Mouse (Mus musculus) left cerebral cortex, adult 2 months (tissue): ENCODE data around the gene Tpi1. TPM values are rescaled to one million over a fixed set of nuclear protein-coding genes. Genes with fewer than 3 reads are reported as not detected.
"Not testable (repeated sequence)": the region's sequence is repeated elsewhere in the genome, so short reads cannot be mapped to it uniquely, and the experiment has no call there.

Experiments
- DNase-seq, 2 experiments: peaks; one replicate each; pipeline ENCODE4 v3.0.0; 2021 to 2022; ENCODE audit warnings: low spot score in 2 of 2, mixed read lengths in 1 of 2; ENCODE audit errors: extremely low spot score in 1 of 2
- H3K27ac ChIP-seq: fragments of 200-600 bp; 2 replicates; pipeline ENCODE4 v1.8.1; 2022
- H3K4me3 ChIP-seq: fragments of 200-600 bp; 2 replicates; pipeline ENCODE4 v1.8.1; 2022
- CTCF ChIP-seq: fragments of 200-600 bp; IDR thresholded peaks from 2 replicates; pipeline ENCODE4 v1.8.1; 2022; ENCODE audit warnings: antibody characterized with exemption, mild to moderate bottlenecking, moderate library complexity
- intact Hi-C: fragments of 180-260 bp; cut with DNase I; formaldehyde crosslinking; loops from one replicate; pipeline ENCODE4 v1.15.1; 2025
- total RNA-seq, 2 experiments: library from RNA; stranded (reverse); gene quantifications; 2 replicates each; pipeline ENCODE4 v1.2.3; 2021

Gene Tpi1
- total RNA-seq, 2 experiments from 2014 or later: 734 to 769 TPM

DNA sequence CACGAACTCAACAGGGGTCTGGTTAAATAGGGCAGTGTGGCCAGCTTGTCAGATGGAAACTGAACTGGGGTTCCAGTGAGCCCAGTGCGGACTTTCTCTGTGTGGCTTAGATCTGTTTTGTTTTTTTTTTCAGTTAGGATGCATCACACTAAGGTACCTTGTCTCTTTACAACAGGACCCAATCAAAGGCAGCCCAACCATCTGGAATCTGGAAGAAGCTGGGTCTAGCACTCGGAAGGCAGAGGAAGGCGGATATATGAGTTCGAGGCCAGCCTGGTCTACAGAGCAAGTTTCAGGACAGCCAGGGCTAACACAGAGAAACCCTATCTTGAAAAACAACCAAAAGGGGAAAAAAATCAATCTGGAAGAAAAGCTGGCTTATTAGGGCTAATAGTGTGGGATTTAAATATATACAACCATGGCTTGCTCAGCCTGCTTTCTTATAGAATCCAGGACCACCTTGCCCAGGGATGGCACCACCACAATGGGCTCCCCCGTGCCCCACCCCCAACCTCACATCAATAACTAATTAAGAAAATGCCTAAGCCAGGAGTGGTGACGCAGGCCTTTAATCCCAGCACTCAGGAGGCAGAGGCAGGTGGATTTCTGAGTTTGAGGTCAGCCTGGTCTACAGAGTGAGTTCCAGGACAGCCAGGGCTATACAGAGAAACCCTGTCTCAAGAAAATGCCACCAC lies 7.5 kb downstream of the Tpi1 start:
- DNase-seq: no peak
- peak overlapping the region; percentile 50 for H3K4me3 ChIP-seq
- TF ChIP-seq CTCF: no peak
- intact Hi-C loops: no loop called here
- peak overlapping the region; percentile 98 for H3K27ac ChIP-seq

DNA sequence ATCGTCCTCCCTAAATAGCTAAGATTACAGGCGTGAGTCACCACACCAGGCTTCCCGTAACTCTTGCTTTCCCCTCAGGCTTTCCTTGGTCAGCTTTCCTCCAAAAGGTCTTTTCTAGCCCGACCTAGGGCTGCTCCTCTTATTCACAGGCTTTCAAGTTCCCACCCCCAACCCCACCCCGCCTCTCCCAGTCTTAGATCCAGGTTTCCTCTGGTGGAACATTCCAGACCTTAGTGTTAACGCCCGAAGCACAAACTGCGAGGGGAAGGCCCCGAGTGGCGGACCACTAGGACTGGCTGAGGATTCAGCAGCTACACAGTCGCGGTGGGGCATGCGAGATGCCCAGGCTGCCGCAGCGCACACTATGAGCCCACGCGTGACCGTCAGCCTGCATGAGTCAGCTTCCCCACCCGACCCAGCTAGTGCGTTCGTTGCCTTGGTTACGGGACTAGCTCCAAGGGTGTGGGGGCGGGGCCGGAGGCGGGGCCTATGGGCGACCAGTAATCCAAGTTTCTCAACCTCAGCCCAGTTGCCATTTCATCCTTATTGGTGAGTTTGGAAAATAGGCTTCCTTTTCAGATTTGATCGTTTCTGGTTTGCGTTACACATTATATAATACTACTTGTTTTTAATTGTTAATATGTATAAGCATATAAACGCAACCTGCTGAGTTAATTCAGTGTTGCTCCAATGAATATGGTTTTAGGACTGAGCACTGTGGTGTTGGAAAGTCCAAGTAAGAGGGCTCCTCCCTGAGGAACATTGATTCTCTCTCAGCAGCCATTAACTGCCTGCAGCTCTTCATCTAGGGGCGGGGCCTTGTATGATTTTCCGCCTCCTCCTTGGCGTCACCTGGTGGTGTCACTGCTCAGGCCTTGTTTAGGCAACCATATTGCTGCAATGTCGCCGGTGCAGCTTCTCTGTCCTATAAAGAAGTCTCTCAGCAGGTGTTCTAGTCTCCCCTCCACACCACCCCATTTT lies 8.5 kb downstream of the Tpi1 start:
- peak overlapping the region; percentile 50 for H3K4me3 ChIP-seq
- intact Hi-C loops: loop anchor here (1.0 to 2.0 kb wide), 2 partner anchors 15 to 36 kb away; partner anchors contain the start of gene Eno2
- DNase-seq: peak; percentile 95 to 97
- peak overlapping the region; percentile 98 for H3K27ac ChIP-seq
- peak; percentile 19 for TF ChIP-seq CTCF

DNA sequence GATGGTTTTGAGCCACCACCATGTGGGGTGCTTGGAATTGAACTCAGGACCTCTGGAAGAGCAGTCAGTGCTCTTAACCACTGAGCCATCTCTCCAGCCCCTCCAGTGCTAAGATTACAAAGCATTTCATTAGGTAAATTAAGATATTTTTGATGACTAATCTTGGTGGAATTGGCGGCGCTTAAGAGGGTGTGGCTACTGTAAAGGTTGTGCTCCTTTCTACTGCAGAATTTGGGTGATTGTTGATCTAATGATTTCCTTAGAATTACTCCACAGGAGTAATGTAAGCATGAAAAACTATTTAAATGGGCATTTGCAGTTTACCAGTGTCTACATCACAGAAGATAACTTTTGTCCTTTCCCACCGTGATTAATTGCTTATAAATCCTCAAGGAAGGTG lies 9.8 kb downstream of the Tpi1 start:
- no peak for DNase-seq
- TF ChIP-seq CTCF: no peak
- Histone ChIP-seq H3K27ac (no peak overlapping the region), H3K4me3 (no peak overlapping the region)
- intact Hi-C loops: loop anchor here (1.0 to 2.0 kb wide), 2 partner anchors 8 to 14 kb away; no protein-coding TSS in a partner anchor

DNA sequence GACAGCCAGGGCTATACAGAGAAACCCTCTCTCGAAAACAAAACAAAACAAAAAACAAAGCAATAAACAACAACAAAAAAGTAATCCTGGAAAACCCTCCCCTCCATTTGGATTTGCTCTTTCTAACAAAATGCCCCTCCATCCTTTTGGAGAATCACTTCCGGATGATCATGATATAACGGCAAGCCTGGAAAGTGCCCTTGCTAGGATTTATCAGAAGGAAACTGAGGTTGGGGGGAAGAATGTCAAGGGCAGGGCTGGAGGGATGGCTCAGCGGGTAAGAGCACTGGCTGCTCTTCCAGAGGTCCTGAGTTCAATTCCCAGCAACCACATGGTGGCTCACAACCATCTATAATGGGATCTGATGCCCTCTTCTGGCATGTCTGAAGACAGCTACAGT lies 10.4 kb downstream of the Tpi1 start:
- not testable (repeated sequence) for DNase-seq, H3K4me3 ChIP-seq, H3K27ac ChIP-seq
- intact Hi-C loops: loop anchor here (1.0 to 2.0 kb wide), 2 partner anchors 7 to 13 kb away; no protein-coding TSS in a partner anchor

DNA sequence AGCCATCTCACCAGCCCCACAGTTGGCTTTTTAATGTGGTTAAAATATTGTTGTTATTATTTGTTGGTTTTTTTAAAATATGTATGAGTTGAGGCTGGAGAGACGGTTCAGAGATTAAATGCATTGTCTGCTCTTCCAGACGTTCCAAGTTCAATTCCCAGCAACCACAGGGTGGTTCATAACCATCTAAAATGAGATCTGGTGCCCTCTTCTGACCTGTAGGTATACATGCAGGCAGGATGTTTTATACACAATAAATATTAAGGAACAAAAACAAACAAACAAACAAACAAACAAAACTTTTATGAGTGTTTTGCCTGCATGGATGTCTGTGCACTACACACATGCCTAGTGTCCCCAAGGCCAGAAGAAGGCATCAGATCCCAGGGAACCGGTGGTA lies 11.0 kb downstream of the Tpi1 start:
- intact Hi-C loops: no loop called here
- no peak overlapping the region for H3K27ac ChIP-seq
- no peak overlapping the region for H3K4me3 ChIP-seq
- no peak for DNase-seq
- no peak; the same call in 1 of the 2 replicates for TF ChIP-seq CTCF

DNA sequence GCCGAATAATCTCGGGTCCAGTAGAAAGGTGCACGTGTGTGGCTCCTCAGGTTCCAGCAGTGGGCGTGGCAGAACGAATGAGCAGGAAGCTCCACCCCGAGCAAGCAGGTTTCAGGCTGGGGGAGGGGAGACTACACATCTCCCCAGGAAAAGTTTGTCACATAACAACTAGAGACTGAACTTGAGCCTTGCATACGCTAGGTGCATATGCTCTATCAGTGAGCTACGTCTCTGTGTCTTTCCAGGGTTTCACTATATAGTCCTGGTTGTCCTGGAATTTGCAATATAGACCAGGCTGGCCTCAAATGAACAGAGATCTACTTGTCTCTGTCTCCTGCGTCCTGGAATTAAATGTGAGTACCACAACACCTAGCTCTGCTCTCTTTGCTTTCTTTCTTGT lies 11.7 kb downstream of the Tpi1 start:
- DNase-seq, H3K27ac ChIP-seq, H3K4me3 ChIP-seq, intact Hi-C loops: not testable (repeated sequence)

DNA sequence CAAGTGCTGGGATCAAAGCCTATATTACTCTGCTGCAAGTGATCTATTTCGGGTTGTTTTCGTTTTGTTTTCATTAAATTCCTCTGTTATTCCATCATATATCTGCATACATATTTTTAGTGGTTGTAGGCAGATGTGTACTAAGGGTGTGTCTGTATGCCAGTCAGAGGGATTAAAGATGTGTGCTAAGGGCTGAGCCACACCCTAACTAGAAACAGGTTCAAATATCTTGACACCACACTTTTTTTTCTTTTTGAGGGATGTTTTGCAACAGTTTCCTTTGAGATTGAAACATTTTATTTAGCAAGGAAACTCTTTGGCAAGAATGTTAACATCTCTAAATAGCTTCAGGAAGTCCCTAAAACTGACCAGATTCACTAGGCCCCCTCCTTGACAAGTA lies 17.9 kb downstream of the Tpi1 start:
- no peak for TF ChIP-seq CTCF
- H3K4me3 ChIP-seq: no peak overlapping the region
- no peak for DNase-seq
- intact Hi-C loops: loop anchor here (1.0 kb wide), 1 partner anchor 8 kb away; no protein-coding TSS in a partner anchor
- H3K27ac ChIP-seq: no peak overlapping the region

DNA sequence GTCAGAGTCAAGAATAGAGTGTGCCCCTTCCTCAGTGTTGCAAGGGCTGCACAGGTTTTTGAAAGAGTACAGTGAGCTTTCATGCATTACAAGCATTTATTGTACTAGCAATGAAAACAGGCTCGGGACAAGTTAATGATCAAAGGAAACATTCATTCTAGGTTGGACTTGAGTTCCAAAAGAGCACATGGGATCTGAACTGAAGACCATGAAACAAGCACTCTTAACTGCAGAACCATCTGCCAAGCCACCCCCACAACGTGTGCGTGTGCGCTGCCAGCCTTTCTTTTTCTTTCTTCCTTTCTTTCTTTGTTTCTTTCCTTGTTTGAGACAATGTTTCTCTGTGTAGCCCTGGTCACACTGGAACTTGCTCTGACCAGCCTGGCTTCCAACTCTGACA lies 18.3 kb downstream of the Tpi1 start:
- no peak overlapping the region for H3K27ac ChIP-seq
- H3K4me3 ChIP-seq: no peak overlapping the region
- intact Hi-C loops: loop anchor here (1.0 kb wide), 1 partner anchor 9 kb away; no protein-coding TSS in a partner anchor
- no peak for DNase-seq
- no peak for TF ChIP-seq CTCF

DNA sequence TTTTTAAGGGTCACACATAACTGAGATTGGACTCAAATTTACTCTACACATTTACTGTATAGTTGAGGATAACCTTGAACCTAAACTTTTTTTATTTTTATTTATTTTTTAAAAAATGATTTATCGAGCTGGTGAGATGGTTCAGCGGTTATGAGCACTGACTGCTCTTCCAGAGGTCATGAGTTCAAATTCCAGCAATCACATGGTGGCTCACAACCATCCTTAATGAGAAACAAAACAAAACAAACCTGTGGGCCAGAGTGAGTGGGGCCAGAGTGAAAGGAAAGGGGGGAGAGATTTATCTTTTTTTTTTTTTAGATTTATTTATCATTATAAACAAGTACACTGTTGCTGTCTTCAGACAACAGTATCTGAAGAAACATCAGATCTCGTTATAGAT lies 22.2 kb downstream of the Tpi1 start:
- no peak overlapping the region for H3K27ac ChIP-seq
- no peak for DNase-seq
- no peak for TF ChIP-seq CTCF
- no peak overlapping the region for H3K4me3 ChIP-seq
- intact Hi-C loops: loop anchor here (2.0 kb wide), 1 partner anchor 13 kb away; no protein-coding TSS in a partner anchor

DNA sequence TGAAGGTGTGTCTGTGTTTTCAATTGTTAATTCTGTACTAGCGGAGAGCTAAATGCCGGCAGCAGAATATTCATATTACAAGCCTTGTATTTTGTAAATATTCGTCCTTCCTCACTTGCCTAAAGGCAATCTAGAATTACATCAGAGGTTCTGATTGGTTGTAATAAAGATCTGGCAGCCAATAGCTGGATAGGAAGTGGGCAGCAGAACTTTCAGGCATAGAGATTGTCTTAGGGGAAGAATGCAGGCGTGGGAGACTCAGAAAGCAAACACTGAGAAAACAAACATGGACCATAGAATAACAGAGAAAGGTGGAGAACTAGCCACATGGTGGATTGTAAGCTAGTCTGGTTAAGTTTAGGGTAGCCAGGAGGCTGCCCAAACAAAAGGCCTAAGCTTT lies 24.0 kb downstream of the Tpi1 start:
- DNase-seq: no peak
- TF ChIP-seq CTCF: no peak
- Histone ChIP-seq H3K27ac (no peak overlapping the region), H3K4me3 (no peak overlapping the region)
- intact Hi-C loops: loop anchor here (2.0 kb wide), 1 partner anchor 15 kb away; no protein-coding TSS in a partner anchor

DNA sequence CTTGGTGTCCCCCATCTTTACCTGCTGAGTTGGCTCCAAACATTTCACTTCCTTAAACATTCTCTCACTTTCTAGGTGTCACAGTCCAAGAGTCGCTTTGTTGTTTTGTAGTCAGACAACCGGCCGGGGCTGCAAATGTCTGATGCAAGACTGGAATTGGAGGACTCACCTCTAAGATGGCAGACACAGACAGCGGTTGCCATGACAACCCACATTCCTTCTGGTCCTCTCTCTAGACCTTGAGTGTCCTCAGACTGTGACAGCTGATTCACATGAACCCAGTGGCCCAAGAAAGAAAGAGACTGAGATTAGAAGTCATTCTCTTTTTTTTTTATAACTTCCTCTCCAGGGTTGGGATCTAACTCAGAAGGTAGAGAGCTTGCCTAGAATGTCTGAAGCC lies 24.6 kb downstream of the Tpi1 start:
- DNase-seq: no peak
- intact Hi-C loops: no loop called here
- TF ChIP-seq CTCF: no peak
- Histone ChIP-seq H3K4me3 (no peak overlapping the region), H3K27ac (no peak overlapping the region)

DNA sequence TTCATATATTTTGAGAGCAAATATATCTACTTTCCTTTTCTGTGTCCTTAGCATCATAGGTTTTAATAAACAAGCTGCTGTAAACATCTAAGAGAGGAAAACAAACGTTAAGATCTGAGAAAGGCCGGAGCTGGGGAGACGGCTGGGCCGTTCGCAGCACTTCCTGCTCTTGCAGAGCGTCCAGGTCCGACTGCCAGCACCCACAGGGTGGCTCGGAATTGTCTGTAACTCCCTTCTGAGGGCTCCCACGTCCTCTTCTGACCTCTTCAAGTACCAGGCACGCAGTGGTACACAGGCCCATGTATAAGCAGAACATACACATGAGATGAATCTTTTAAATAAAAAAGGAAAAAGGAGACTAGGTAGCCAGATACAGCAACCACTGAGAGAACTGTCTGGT lies 26.4 kb downstream of the Tpi1 start:
- no peak for TF ChIP-seq CTCF
- no peak overlapping the region for H3K27ac ChIP-seq
- intact Hi-C loops: no loop called here
- H3K4me3 ChIP-seq: no peak overlapping the region
- DNase-seq: no peak
